Mouse (Mus musculus): ENCODE data around the gene Itpa. TPM values are rescaled to one million over a fixed set of nuclear protein-coding genes. Genes with fewer than 3 reads are reported as not detected.

Gene Itpa
- polyA plus RNA-seq, 1 experiment, result 16.2 TPM

GRCm38 (mm10) chr2:130655660-130656339 lies 11.6 kb upstream of the Itpa start:
- H3K27me3 ChIP-seq (ENCODE audit: control insufficient read depth, insufficient read depth, low read length), result no peaks in the 10 kb centered on the region
- peaks cover 44% of the 10 kb centered on the region for H3K36me3 ChIP-seq (ENCODE audit: control insufficient read depth, insufficient read depth, low read length)
- no peaks in the 10 kb centered on the region for H3K4me1 ChIP-seq (ENCODE audit: control insufficient read depth, insufficient read depth, insufficient read length, low read length)
- H3K4me3 ChIP-seq (ENCODE audit: low read depth, low read length), result no peak overlapping the region
- no peak for TF ChIP-seq CTCF (IDR thresholded peaks at IDR 0.05; ENCODE audit: extremely low read depth, insufficient read length, insufficient replicate concordance, low read depth, low read length)
- no peak for TF ChIP-seq POLR2A (IDR thresholded peaks at IDR 0.05; ENCODE audit: low read depth, low read length)
- H3K27ac ChIP-seq (ENCODE audit: insufficient read depth, low read depth, low read length), result no peak overlapping the region
- 90% methylated on average over 6 of the region's 6 CpGs for WGBS

DNA sequence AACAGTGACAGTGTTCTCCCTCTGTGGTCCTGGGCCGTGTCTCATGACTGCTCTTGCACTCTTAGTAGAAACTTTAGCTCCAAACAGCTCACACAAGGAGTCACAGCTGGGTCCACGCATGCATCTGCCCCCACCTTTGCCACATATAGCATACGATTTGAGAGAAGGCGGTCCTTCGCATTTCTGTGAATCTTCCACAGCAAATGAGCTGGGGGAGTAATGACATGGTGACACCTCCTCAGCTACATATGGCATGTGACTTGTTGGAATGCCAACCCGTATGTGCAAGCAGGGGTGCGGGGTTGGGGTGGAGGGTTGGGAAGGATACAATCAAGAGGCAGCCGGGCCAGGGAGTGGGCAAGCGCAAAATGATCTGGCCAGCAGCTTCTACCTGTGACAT lies 10.9 kb upstream of the Itpa start:
- Histone ChIP-seq H3K36me3 (ENCODE audit: control insufficient read depth, insufficient read depth, low read length) (peaks cover 51% of the 10 kb centered on the region), H3K27ac (ENCODE audit: insufficient read depth, low read depth, low read length) (no peak overlapping the region), H3K27me3 (ENCODE audit: control insufficient read depth, insufficient read depth, low read length) (no peaks in the 10 kb centered on the region), H3K4me3 (ENCODE audit: low read depth, low read length) (no peak overlapping the region), H3K4me1 (ENCODE audit: control insufficient read depth, insufficient read depth, insufficient read length, low read length) (no peaks in the 10 kb centered on the region)
- 95% methylated on average over 9 of the region's 9 CpGs for WGBS
- TF ChIP-seq POLR2A (IDR thresholded peaks at IDR 0.05; ENCODE audit: low read depth, low read length), result no peak
- no peak for TF ChIP-seq CTCF (IDR thresholded peaks at IDR 0.05; ENCODE audit: extremely low read depth, insufficient read length, insufficient replicate concordance, low read depth, low read length)

GRCm38 (mm10) chr2:130657541-130657940 lies 9.9 kb upstream of the Itpa start:
- WGBS, result 90% methylated on average over 6 of the region's 6 CpGs
- H3K36me3 ChIP-seq (ENCODE audit: control insufficient read depth, insufficient read depth, low read length), result peaks cover 58% of the 10 kb centered on the region
- H3K4me1 ChIP-seq (ENCODE audit: control insufficient read depth, insufficient read depth, insufficient read length, low read length), result no peaks in the 10 kb centered on the region
- H3K27me3 ChIP-seq (ENCODE audit: control insufficient read depth, insufficient read depth, low read length), result no peaks in the 10 kb centered on the region
- H3K4me3 ChIP-seq (ENCODE audit: low read depth, low read length), result no peak overlapping the region
- no peak overlapping the region for H3K27ac ChIP-seq (ENCODE audit: insufficient read depth, low read depth, low read length)
- TF ChIP-seq CTCF (IDR thresholded peaks at IDR 0.05; ENCODE audit: extremely low read depth, insufficient read length, insufficient replicate concordance, low read depth, low read length), result no peak
- TF ChIP-seq POLR2A (IDR thresholded peaks at IDR 0.05; ENCODE audit: low read depth, low read length), result no peak

GRCm38 (mm10) chr2:130658530-130658929 lies 8.9 kb upstream of the Itpa start:
- Histone ChIP-seq H3K4me3 (ENCODE audit: low read depth, low read length) (no peak overlapping the region), H3K27me3 (ENCODE audit: control insufficient read depth, insufficient read depth, low read length) (no peaks in the 10 kb centered on the region), H3K27ac (ENCODE audit: insufficient read depth, low read depth, low read length) (no peak overlapping the region), H3K36me3 (ENCODE audit: control insufficient read depth, insufficient read depth, low read length) (peaks cover 54% of the 10 kb centered on the region), H3K4me1 (ENCODE audit: control insufficient read depth, insufficient read depth, insufficient read length, low read length) (peaks cover under 1% of the 10 kb centered on the region; the same call in 1 of the 2 replicates)
- no peak for TF ChIP-seq CTCF (IDR thresholded peaks at IDR 0.05; ENCODE audit: extremely low read depth, insufficient read length, insufficient replicate concordance, low read depth, low read length)
- TF ChIP-seq POLR2A (IDR thresholded peaks at IDR 0.05; ENCODE audit: low read depth, low read length), result no peak
- 95% methylated on average over 10 of the region's 10 CpGs for WGBS

- H3K4me3 ChIP-seq (ENCODE audit: low read depth, low read length), result no peak overlapping the region
- no peak overlapping the region for H3K27ac ChIP-seq (ENCODE audit: insufficient read depth, low read depth, low read length)
- H3K36me3 ChIP-seq (ENCODE audit: control insufficient read depth, insufficient read depth, low read length), result peaks cover 26% of the 10 kb centered on the region
- H3K4me1 ChIP-seq (ENCODE audit: control insufficient read depth, insufficient read depth, insufficient read length, low read length), result peaks cover 11% of the 10 kb centered on the region; the same call in 1 of the 2 replicates
- 91% methylated on average over 11 of the region's 11 CpGs for WGBS
- H3K27me3 ChIP-seq (ENCODE audit: control insufficient read depth, insufficient read depth, low read length), result no peaks in the 10 kb centered on the region
- no peak for TF ChIP-seq POLR2A (IDR thresholded peaks at IDR 0.05; ENCODE audit: low read depth, low read length)
- TF ChIP-seq CTCF (IDR thresholded peaks at IDR 0.05; ENCODE audit: extremely low read depth, insufficient read length, insufficient replicate concordance, low read depth, low read length), result no peak
These were observed 4.1 kb upstream of the Itpa start for GRCm38 (mm10) chr2:130663342-130663741.

- Histone ChIP-seq H3K27me3 (ENCODE audit: control insufficient read depth, insufficient read depth, low read length) (no peaks in the 10 kb centered on the region), H3K4me3 (ENCODE audit: low read depth, low read length) (peak within 1 kb of the TSS; percentile 68), H3K4me1 (ENCODE audit: control insufficient read depth, insufficient read depth, insufficient read length, low read length) (peaks cover 11% of the 10 kb centered on the region; the same call in 1 of the 2 replicates), H3K27ac (ENCODE audit: insufficient read depth, low read depth, low read length) (peak within 1 kb of the TSS; percentile 83), H3K36me3 (ENCODE audit: control insufficient read depth, insufficient read depth, low read length) (peaks cover 18% of the 10 kb centered on the region)
- TF ChIP-seq CTCF (IDR thresholded peaks at IDR 0.05; ENCODE audit: extremely low read depth, insufficient read length, insufficient replicate concordance, low read depth, low read length) (no peak), POLR2A (IDR thresholded peaks at IDR 0.05; ENCODE audit: low read depth, low read length) (peak; percentile 46; the same call in 1 of the 2 replicates)
- WGBS, result under 1% methylated on average over 40 of the region's 40 CpGs
These were observed 3.2 kb upstream of the Itpa start, which contains the start of gene Ddrgk1 for GRCm38 (mm10) chr2:130664102-130664701. Gene Ddrgk1 (minus strand): TSS chr2:130664659.

GRCm38 (mm10) chr2:130677211-130677610 lies 9.8 kb downstream of the Itpa start:
- Histone ChIP-seq H3K36me3 (ENCODE audit: control insufficient read depth, insufficient read depth, low read length) (peaks cover 74% of the 10 kb centered on the region), H3K4me3 (ENCODE audit: low read depth, low read length) (no peak overlapping the region), H3K4me1 (ENCODE audit: control insufficient read depth, insufficient read depth, insufficient read length, low read length) (no peaks in the 10 kb centered on the region), H3K27ac (ENCODE audit: insufficient read depth, low read depth, low read length) (no peak overlapping the region), H3K27me3 (ENCODE audit: control insufficient read depth, insufficient read depth, low read length) (no peaks in the 10 kb centered on the region)
- TF ChIP-seq CTCF (IDR thresholded peaks at IDR 0.05; ENCODE audit: extremely low read depth, insufficient read length, insufficient replicate concordance, low read depth, low read length) (no peak), POLR2A (IDR thresholded peaks at IDR 0.05; ENCODE audit: low read depth, low read length) (no peak)
- WGBS, result 84% methylated on average over 10 of the region's 10 CpGs
